Mouse (Mus musculus) spleen, postnatal 10 days (tissue): ENCODE data around the gene Slc51b.

Experiments
- DNase-seq, 2 experiments: peaks; one replicate each; pipeline ENCODE4 v3.0.0; 2021 to 2022; ENCODE audit warnings: low spot score in 2 of 2

Gene Slc51b

GRCm38 (mm10) chr9:65422760-65423501, at the start of gene Slc51b:
Slc51b (minus strand) TSS chr9:65422955.
- DNase-seq, result no peak

GRCm38 (mm10) chr9:65467686-65468085, 44.9 kb upstream of the Slc51b start:
- no peak for DNase-seq

GRCm38 (mm10) chr9:65465241-65465640, 42.5 kb upstream of the Slc51b start:
- DNase-seq, result no peak

GRCm38 (mm10) chr9:65464161-65464560, 41.4 kb upstream of the Slc51b start:
- DNase-seq, result no peak

- no peak for DNase-seq
Observed at GRCm38 (mm10) chr9:65462544-65462943, 39.8 kb upstream of the Slc51b start.

- DNase-seq, result peak; percentile 91 to 96
Observed at GRCm38 (mm10) chr9:65460732-65461442, 38.1 kb upstream of the Slc51b start, which contains the start of gene Spg21. Spg21 (plus strand) TSS chr9:65460947.

GRCm38 (mm10) chr9:65460198-65460597, 37.4 kb upstream of the Slc51b start:
- DNase-seq, result no peak

GRCm38 (mm10) chr9:65458975-65459374, 36.2 kb upstream of the Slc51b start:
- no peak for DNase-seq

GRCm38 (mm10) chr9:65447951-65448350, 25.2 kb upstream of the Slc51b start:
- DNase-seq, result no peak

- DNase-seq, result no peak
Observed at GRCm38 (mm10) chr9:65444692-65445091, 21.9 kb upstream of the Slc51b start.

- peak; percentile 92 to 98 for DNase-seq
Observed at GRCm38 (mm10) chr9:65435671-65436301, 13.0 kb upstream of the Slc51b start, which contains the start of gene Mtfmt. Mtfmt (plus strand) TSS chr9:65435782.

- no peak for DNase-seq
Observed at GRCm38 (mm10) chr9:65435211-65435610, 12.5 kb upstream of the Slc51b start.

GRCm38 (mm10) chr9:65434140-65434539, 11.4 kb upstream of the Slc51b start:
- DNase-seq, result peak; percentile 71 to 83

- peak; percentile 75 to 83 for DNase-seq
Observed at GRCm38 (mm10) chr9:65432236-65432635, 9.5 kb upstream of the Slc51b start.

- DNase-seq, result no peak
Observed at GRCm38 (mm10) chr9:65430921-65431320, 8.2 kb upstream of the Slc51b start.

GRCm38 (mm10) chr9:65430401-65430800, 7.6 kb upstream of the Slc51b start:
- no peak for DNase-seq

- DNase-seq, result no peak
Observed at GRCm38 (mm10) chr9:65428003-65428402, 5.2 kb upstream of the Slc51b start.

- no peak for DNase-seq
Observed at GRCm38 (mm10) chr9:65427511-65427910, 4.8 kb upstream of the Slc51b start.

GRCm38 (mm10) chr9:65424393-65424792, 1.6 kb upstream of the Slc51b start:
- DNase-seq, result no peak

GRCm38 (mm10) chr9:65419633-65420032, 3.1 kb downstream of the Slc51b start:
- no peak for DNase-seq

- DNase-seq, result no peak
Observed at GRCm38 (mm10) chr9:65417738-65418137, 5.0 kb downstream of the Slc51b start.

- no peak for DNase-seq
Observed at GRCm38 (mm10) chr9:65411326-65411725, 11.4 kb downstream of the Slc51b start.

- DNase-seq, result no peak
Observed at GRCm38 (mm10) chr9:65410378-65410777, 12.4 kb downstream of the Slc51b start.
